Mouse (Mus musculus) neural tube, embryonic 11.5 days (tissue): Measurements from ENCODE around the gene Fsd1l. TPM values are rescaled to one million over a fixed set of nuclear protein-coding genes. Genes with fewer than 3 reads are reported as not detected.

Experiments used
- ATAC-seq: fragments of 200-750 bp; cut with Nextera tagmentation; 2 replicates; pipeline ENCODE4 v1.8.0; 2017; ENCODE audit warnings: moderate number of reproducible peaks, mild to moderate bottlenecking, moderate TSS enrichment, moderate library complexity; ENCODE audit not compliant: insufficient read depth, low FRiP score, low TSS enrichment
- DNase-seq: peaks from one replicate; pipeline ENCODE4 v3.0.0-alpha.2; 2015; ENCODE audit warnings: low spot score
- H3K27ac ChIP-seq: fragments of 300-500 bp; sonication (generic); 2 replicates; pipeline ENCODE4 v1.5.1; 2014; ENCODE audit warnings: low read depth, mild to moderate bottlenecking, low read length
- H3K27me3 ChIP-seq: fragments of 300-500 bp; sonication (generic); 2 replicates; pipeline ENCODE4 v1.6.1; 2014; ENCODE audit warnings: mild to moderate bottlenecking, low read length, mixed read lengths; ENCODE audit not compliant: control insufficient read depth, insufficient read depth
- H3K36me3 ChIP-seq: fragments of 300-500 bp; sonication (generic); 2 replicates; pipeline ENCODE4 v1.6.1; 2014; ENCODE audit warnings: mild to moderate bottlenecking, low read length, moderate library complexity, mixed read lengths; ENCODE audit not compliant: control insufficient read depth, insufficient read depth
- H3K4me1 ChIP-seq: fragments of 300-500 bp; sonication (generic); 2 replicates; pipeline ENCODE4 v1.6.1; 2014; ENCODE audit warnings: low read length, mixed read lengths; ENCODE audit not compliant: control insufficient read depth, insufficient read depth
- H3K4me2 ChIP-seq: fragments of 300-500 bp; sonication (generic); 2 replicates; pipeline ENCODE4 v1.6.1; 2014; ENCODE audit warnings: low read depth, mild to moderate bottlenecking, moderate library complexity
- H3K4me3 ChIP-seq: fragments of 300-500 bp; sonication (generic); 2 replicates; pipeline ENCODE4 v1.5.1; 2014; ENCODE audit warnings: low read depth, low read length
- H3K9ac ChIP-seq: fragments of 300-500 bp; sonication (generic); 2 replicates; pipeline ENCODE4 v1.6.1; 2014; ENCODE audit warnings: mild to moderate bottlenecking, low read length
- H3K9me3 ChIP-seq: fragments of 300-500 bp; sonication (generic); 2 replicates; pipeline ENCODE4 v1.6.1; 2016; ENCODE audit warnings: low read length; ENCODE audit not compliant: control insufficient read depth
- WGBS: fragments of 180-500 bp; shearing (Covaris S2); extraction: QIAGEN DNeasy Blood & Tissue Kit; methylation state at CpG from one replicate; pipeline ENCODE4 v1.1.7; 2014; 5-methylcytosine and 5-hydroxymethylcytosine counted together
- polyA plus RNA-seq: library from polyadenylated mRNA; unstranded; fragments of >200 nt; fragmentation: Nextera tagmentation; extraction: Ambion mirVana; gene quantifications from 2 replicates; pipeline ENCODE4 v1.2.1, GENCODE M21; 2014

Gene Fsd1l
- polyA plus RNA-seq, 1 experiment from 2014 or later, result 19.4 TPM

DNA sequence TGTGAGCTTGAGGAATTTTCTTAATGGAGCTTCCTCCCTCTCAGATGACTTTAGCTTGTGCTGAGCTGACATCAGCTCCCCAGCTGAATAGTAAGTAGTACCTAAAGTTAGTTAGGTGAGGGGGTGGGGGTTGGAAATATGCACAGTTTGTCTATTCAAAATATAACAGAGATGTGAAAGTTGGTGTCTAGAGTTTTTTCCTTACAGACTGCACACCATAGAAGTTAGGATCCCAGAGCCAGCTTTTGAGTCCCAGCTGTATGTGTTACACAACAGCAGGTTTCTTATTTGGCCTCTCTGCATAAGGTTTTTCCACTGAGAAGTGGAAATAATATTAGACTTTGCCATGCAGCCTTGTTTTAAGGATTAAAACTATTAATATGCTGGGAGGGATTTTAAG lies 118.6 kb downstream of the Fsd1l start:
- H3K36me3 ChIP-seq, result no peaks in the 10 kb centered on the region
- DNase-seq, result no peak
- no peaks in the 10 kb centered on the region for H3K9me3 ChIP-seq

DNA sequence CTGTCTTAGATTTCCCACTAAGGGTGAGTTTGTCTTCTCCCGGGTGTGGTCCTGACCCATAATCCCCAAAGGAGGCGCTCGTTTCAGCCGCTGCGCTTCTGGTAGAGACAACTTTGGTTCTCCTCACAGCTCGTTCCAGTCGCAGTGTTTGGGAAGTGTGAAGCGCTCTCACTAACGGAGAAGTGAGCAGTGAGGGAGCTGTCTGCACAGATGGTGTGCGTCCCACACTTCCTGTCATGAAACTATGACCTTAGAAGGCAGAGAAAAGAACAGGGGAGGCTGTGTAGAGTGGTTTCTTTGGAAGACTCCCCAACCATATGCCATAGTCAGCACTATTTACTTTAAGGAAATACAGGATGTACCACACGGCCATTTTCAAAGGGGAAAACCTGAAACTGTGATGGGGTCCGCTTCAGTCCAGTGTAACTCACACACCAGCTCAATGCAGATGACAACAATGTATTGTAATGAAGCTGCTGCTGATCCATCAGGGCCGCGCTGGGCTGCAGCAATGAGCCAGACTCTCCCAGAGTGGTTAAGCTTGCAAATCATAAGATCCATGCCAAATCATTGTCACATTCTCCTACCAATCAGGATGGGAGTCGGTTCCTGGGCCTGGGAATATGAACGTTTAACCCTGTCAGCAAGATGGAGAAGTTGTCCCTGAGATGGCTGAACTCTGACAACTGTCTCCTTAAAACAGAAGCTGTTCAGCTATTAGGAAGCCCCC lies 119.3 kb downstream of the Fsd1l start:
- Histone ChIP-seq H3K9ac (no peak overlapping the region), H3K27me3 (no peaks in the 10 kb centered on the region), H3K4me2 (no peak overlapping the region), H3K4me1 (no peaks in the 10 kb centered on the region), H3K27ac (no peak overlapping the region), H3K36me3 (no peaks in the 10 kb centered on the region), H3K9me3 (no peaks in the 10 kb centered on the region), H3K4me3 (no peak overlapping the region)
- ATAC-seq, result no peak
- WGBS, result 82% methylated on average over 16 of the region's 16 CpGs
- no peak for DNase-seq

More for the DNA sequence above, 118.6 kb downstream of the Fsd1l start:
- H3K4me2 ChIP-seq, result no peak overlapping the region
- no peak overlapping the region for H3K4me3 ChIP-seq
- no peak overlapping the region for H3K9ac ChIP-seq
- no peaks in the 10 kb centered on the region for H3K27me3 ChIP-seq
- ATAC-seq, result no peak
- H3K4me1 ChIP-seq, result no peaks in the 10 kb centered on the region
- no peak overlapping the region for H3K27ac ChIP-seq

Other genes with a start within 250 kb of the Fsd1l start
- 21.7 and 23.1 TPM in 2 replicates for gene Slc44a1, start 191.1 kb upstream of the Fsd1l start, polyA plus RNA-seq
- gene Fktn, start 82.5 kb downstream of the Fsd1l start, polyA plus RNA-seq, result 17.5 and 19.2 TPM in 2 replicates
- gene Tal2, start 148.2 kb downstream of the Fsd1l start, polyA plus RNA-seq, result 0.20 and 0.28 TPM in 2 replicates
- 4.7 and 4.9 TPM in 2 replicates for gene Tmem38b, start 194.6 kb downstream of the Fsd1l start, polyA plus RNA-seq